Comparison of ENCODE assay signal across 11 mouse cellular contexts in genomic region chr7:46986646-46987045, GRCm38 (mm10). TPM values are rescaled to one million over a fixed set of nuclear protein-coding genes. Genes with fewer than 3 reads are reported as not detected.
A peak's percentile ranks its signal among the peaks of the same experiment; 100 is the strongest.
DNase-seq lines count a peak whose midpoint lies in the region; ATAC-seq and TF ChIP-seq lines count a peak whose summit lies in the region.
"Had no signal": no experiment of that assay in that cellular context is flagged by ENCODE, and none has a peak within 500 bp of the region (broad histone marks: within the 10 kb centered on the region; RNA-seq: fewer than 3 reads in every experiment).

No protein-coding gene starts in this region.

- H3K27me3 ChIP-seq in forebrain, embryonic 15.5 days: no peaks in the 10 kb centered on the region
- H3K27me3 ChIP-seq in forebrain, embryonic 11.5 days (ENCODE audit: control insufficient read depth, insufficient read depth, low read length): no peaks in the 10 kb centered on the region
- no peaks in the 10 kb centered on the region for H3K27me3 ChIP-seq in liver, postnatal 0 days (ENCODE audit: insufficient read depth, low read length)
- no peaks in the 10 kb centered on the region for H3K27me3 ChIP-seq in liver, embryonic 11.5 days (replicated peaks; ENCODE audit: control insufficient read depth, insufficient read depth, low read length)
- H3K27me3 ChIP-seq: CH12.LX had no signal

- H3K36me3 ChIP-seq in forebrain, embryonic 15.5 days: peaks cover 9% of the 10 kb centered on the region
- no peaks in the 10 kb centered on the region for H3K36me3 ChIP-seq in forebrain, embryonic 11.5 days (ENCODE audit: control insufficient read depth, insufficient read depth, low read length)
- peaks cover 6% of the 10 kb centered on the region; the same call in 1 of the 2 replicates for H3K36me3 ChIP-seq in liver, postnatal 0 days (replicated peaks; ENCODE audit: insufficient read depth, low read length)
- H3K36me3 ChIP-seq in liver, embryonic 11.5 days (ENCODE audit: control insufficient read depth, insufficient read depth, low read length): 0 out of 2 replicates have a peak, but pooled peaks cover under 1% of the 10 kb centered on the region

- no peak overlapping the region for H3K9ac ChIP-seq in forebrain, embryonic 15.5 days (replicated peaks)
- no peak overlapping the region for H3K9ac ChIP-seq in forebrain, embryonic 11.5 days (ENCODE audit: low read length)
- no peak overlapping the region for H3K9ac ChIP-seq in liver, postnatal 0 days (replicated peaks)
- no peak overlapping the region for H3K9ac ChIP-seq in liver, embryonic 11.5 days (ENCODE audit: low read depth, low read length)

- DNase-seq in forebrain, embryonic 11.5 days (ENCODE audit: low spot score): no peak
- no peak for DNase-seq in liver, postnatal 0 days
- DNase-seq in liver, embryonic 11.5 days (ENCODE audit: low spot score): no peak
- DNase-seq in mesoderm, embryonic 11.5 days (ENCODE audit: low read depth, low spot score): peak; percentile 56
- DNase-seq in gastrocnemius, postnatal 25 days: no peak
- no peak for DNase-seq in adrenal gland, adult 8-10 months
- DNase-seq: gastrocnemius, postnatal 36 days; right cerebral cortex, postnatal 4 days had no signal

- TF ChIP-seq CTCF in liver, postnatal 0 days (IDR thresholded peaks at IDR 0.05; ENCODE audit: low read depth): no peak

- no peak overlapping the region for H3K4me3 ChIP-seq in forebrain, embryonic 15.5 days
- H3K4me3 ChIP-seq in forebrain, embryonic 11.5 days (ENCODE audit: low read depth, low read length): no peak overlapping the region
- H3K4me3 ChIP-seq in liver, postnatal 0 days (ENCODE audit: low read depth, low read length): no peak overlapping the region
- no peak overlapping the region for H3K4me3 ChIP-seq in liver, embryonic 11.5 days (ENCODE audit: low read depth, low read length)

- no peak overlapping the region for H3K4me2 ChIP-seq in forebrain, embryonic 15.5 days (replicated peaks)
- no peak overlapping the region for H3K4me2 ChIP-seq in forebrain, embryonic 11.5 days (ENCODE audit: low read depth, low read length, severe bottlenecking)
- no peak overlapping the region for H3K4me2 ChIP-seq in liver, postnatal 0 days (ENCODE audit: low read depth, low read length)
- H3K4me2 ChIP-seq in liver, embryonic 11.5 days: no peak overlapping the region

- H3K4me1 ChIP-seq in forebrain, embryonic 15.5 days: 0 out of 2 replicates have a peak, but pooled peaks cover 3% of the 10 kb centered on the region
- H3K4me1 ChIP-seq in forebrain, embryonic 11.5 days (replicated peaks; ENCODE audit: control insufficient read depth, insufficient read depth, low read length): no peaks in the 10 kb centered on the region
- peaks cover 14% of the 10 kb centered on the region for H3K4me1 ChIP-seq in liver, postnatal 0 days (ENCODE audit: insufficient read depth)
- H3K4me1 ChIP-seq in liver, embryonic 11.5 days (replicated peaks; ENCODE audit: control insufficient read depth, insufficient read depth, low read length): peaks cover 8% of the 10 kb centered on the region

- 0 out of 2 replicates have a peak overlapping the region, but pooled peaks have one; percentile 29 for H3K27ac ChIP-seq in forebrain, embryonic 15.5 days (replicated peaks)
- no peak overlapping the region for H3K27ac ChIP-seq in forebrain, embryonic 11.5 days (ENCODE audit: low read depth, low read length)
- H3K27ac ChIP-seq in liver, postnatal 0 days (ENCODE audit: low read depth): peak overlapping the region; percentile 49
- no peak overlapping the region for H3K27ac ChIP-seq in liver, embryonic 11.5 days (ENCODE audit: low read depth, low read length)

- WGBS in forebrain, embryonic 15.5 days: 62% methylated on average over 5 of the region's 5 CpGs
- WGBS in forebrain, embryonic 11.5 days: 69% methylated on average over 5 of the region's 5 CpGs
- 47% methylated on average over 5 of the region's 5 CpGs for WGBS in liver, postnatal 0 days (ENCODE audit: insufficient replicate concordance)
- WGBS in liver, embryonic 11.5 days: 65% methylated on average over 5 of the region's 5 CpGs

- no peak for TF ChIP-seq EP300 in liver, postnatal 0 days (IDR thresholded peaks at IDR 0.05; ENCODE audit: low read depth)

- no peak for ATAC-seq in forebrain, embryonic 15.5 days (replicated peaks)
- ATAC-seq in forebrain, embryonic 11.5 days (replicated peaks; ENCODE audit: low FRiP score): no peak
- ATAC-seq in liver, postnatal 0 days: peak; percentile 37; the same call in 1 of the 2 replicates
- no peak for ATAC-seq in liver, embryonic 11.5 days (replicated peaks; ENCODE audit: low FRiP score)
- ATAC-seq in hematopoietic stem cell, adult 5-6 weeks (replicated peaks in 1 of 2; ENCODE audit: insufficient read depth in 1 of 2, low FRiP score in 2 of 2, low TSS enrichment in 1 of 2, low read depth in 1 of 2, poor library complexity in 2 of 2, severe bottlenecking in 2 of 2): peak; percentile 40 to 67

- H3K9me3 ChIP-seq in forebrain, embryonic 15.5 days: no peaks in the 10 kb centered on the region
- no peaks in the 10 kb centered on the region for H3K9me3 ChIP-seq in forebrain, embryonic 11.5 days (ENCODE audit: control insufficient read depth, low read length)
- no peaks in the 10 kb centered on the region for H3K9me3 ChIP-seq in liver, postnatal 0 days (ENCODE audit: low read length)
- no peaks in the 10 kb centered on the region for H3K9me3 ChIP-seq in liver, embryonic 11.5 days (ENCODE audit: control insufficient read depth, low read length)

RNA-seq across cellular contexts. Expression of gene Gm9999, which starts 3.3 kb away (rescaled TPM):
- polyA plus RNA-seq in forebrain, embryonic 15.5 days (2015; fragmentation: Nextera tagmentation; extraction: Ambion mirVana): not detected in 2 replicates
- not detected in 2 replicates for polyA plus RNA-seq in forebrain, embryonic 11.5 days (2014; fragmentation: Nextera tagmentation; extraction: Ambion mirVana)
- not detected in 2 replicates for polyA plus RNA-seq in liver, postnatal 0 days (2015; fragmentation: Nextera tagmentation; extraction: Ambion mirVana)
- polyA plus RNA-seq in liver, embryonic 11.5 days (2014; fragmentation: Nextera tagmentation; extraction: Ambion mirVana): not detected in 2 replicates
- total RNA-seq in hematopoietic stem cell, adult 5-6 weeks (2017): not detected in 2 replicates
- not detected for total RNA-seq in gastrocnemius, postnatal 25 days (2021)
- not detected for total RNA-seq in adrenal gland, adult 8-10 months (2022)
- total RNA-seq: CH12.LX; gastrocnemius, postnatal 36 days had no signal

RNA-seq across cellular contexts. Expression of gene Spty2d1, which starts 21.6 kb away (rescaled TPM):
- 11.5 and 12.2 TPM in 2 replicates for polyA plus RNA-seq in forebrain, embryonic 15.5 days (2015; fragmentation: Nextera tagmentation; extraction: Ambion mirVana)
- polyA plus RNA-seq in forebrain, embryonic 11.5 days (2014; fragmentation: Nextera tagmentation; extraction: Ambion mirVana): 12.7 and 14.0 TPM in 2 replicates
- polyA plus RNA-seq in liver, postnatal 0 days (2015; fragmentation: Nextera tagmentation; extraction: Ambion mirVana): 6.0 and 6.4 TPM in 2 replicates
- 21.4 and 25.3 TPM in 2 replicates for polyA plus RNA-seq in liver, embryonic 11.5 days (2014; fragmentation: Nextera tagmentation; extraction: Ambion mirVana)
- 42.0 and 43.9 TPM in 2 replicates for total RNA-seq in hematopoietic stem cell, adult 5-6 weeks (2017)
- 1 to 10 TPM; 4.7 to 4.8 TPM for total RNA-seq in gastrocnemius, postnatal 25 days (2021)
- 10 to 100 TPM; 17.3 to 19.7 (median 18.9) TPM for total RNA-seq in adrenal gland, adult 8-10 months (2022)

RNA-seq across cellular contexts. Expression of gene Uevld, which starts 28.3 kb away (rescaled TPM):
- polyA plus RNA-seq in forebrain, embryonic 15.5 days (2015; fragmentation: Nextera tagmentation; extraction: Ambion mirVana): 8.1 and 8.9 TPM in 2 replicates
- polyA plus RNA-seq in forebrain, embryonic 11.5 days (2014; fragmentation: Nextera tagmentation; extraction: Ambion mirVana): 13.9 and 14.3 TPM in 2 replicates
- polyA plus RNA-seq in liver, postnatal 0 days (2015; fragmentation: Nextera tagmentation; extraction: Ambion mirVana): 2.6 and 3.2 TPM in 2 replicates
- polyA plus RNA-seq in liver, embryonic 11.5 days (2014; fragmentation: Nextera tagmentation; extraction: Ambion mirVana): 9.1 and 10.5 TPM in 2 replicates
- 20.8 and 22.5 TPM in 2 replicates for total RNA-seq in hematopoietic stem cell, adult 5-6 weeks (2017)
- total RNA-seq in gastrocnemius, postnatal 25 days (2021): 1 to 10 TPM; 7.0 to 8.8 TPM
- 10 to 100 TPM; 17.6 to 23.9 (median 21.9) TPM for total RNA-seq in adrenal gland, adult 8-10 months (2022)

Comparison
In these comparisons a context has a peak if more than half of its experiments do, and no peak if none do; other contexts are left out.
1. ATAC-seq: peak in liver, postnatal 0 days (single experiment) and hematopoietic stem cell, adult 5-6 weeks (2 of 2); none in forebrain, embryonic 15.5 days (single experiment), forebrain, embryonic 11.5 days (single experiment) and liver, embryonic 11.5 days (single experiment).
2. H3K27ac ChIP-seq: peak in forebrain, embryonic 15.5 days (single experiment) and liver, postnatal 0 days (single experiment); none in forebrain, embryonic 11.5 days (single experiment) and liver, embryonic 11.5 days (single experiment).